Mouse (Mus musculus): ENCODE data around the gene Micu1. TPM values are rescaled to one million over a fixed set of nuclear protein-coding genes. Genes with fewer than 3 reads are reported as not detected.
"Not testable (repeated sequence)": the region's sequence is repeated elsewhere in the genome, so short reads cannot be mapped to it uniquely, and the experiment has no call there.

The Micu1 gene
- polyA plus RNA-seq (2021), result 52.4 TPM

GRCm38 (mm10) chr10:59702207-59703032, at the start of gene Micu1:
TSS of gene Micu1 (plus strand) at chr10:59702477.
- CTCF ChIA-PET, result no interaction called here
- TF ChIP-seq CTCF (IDR thresholded peaks at IDR 0.05), result no peak

DNA sequence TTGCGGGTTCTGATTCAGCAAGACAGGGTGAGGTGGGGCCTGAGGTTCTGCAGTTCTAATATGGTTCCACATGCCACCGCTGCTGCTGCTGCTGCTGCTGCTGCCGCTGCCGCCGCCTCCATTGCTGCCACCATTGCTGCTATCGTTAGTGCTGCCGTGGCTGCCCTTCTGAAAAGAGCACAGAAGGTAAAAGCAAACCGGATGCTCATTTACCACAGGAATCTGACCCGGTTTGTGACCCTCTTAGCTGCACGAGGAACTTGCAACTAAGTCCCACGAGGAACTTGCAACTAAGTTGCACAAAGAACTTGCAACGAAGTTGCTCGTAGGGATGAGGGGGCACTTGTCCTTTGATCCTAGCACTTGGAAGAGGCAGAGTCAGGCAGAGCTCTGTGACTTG, 45.5 kb upstream of the Micu1 start:
- ATAC-seq, result no peak
- no peak for TF ChIP-seq CTCF (IDR thresholded peaks at IDR 0.05)
- no peaks in the 10 kb centered on the region for H3K27me3 ChIP-seq
- in situ Hi-C loops (cut with MboI; ENCODE audit: low pct_unique_long_range_greater_than_20kb), result no loop called here
- DNase-seq (ENCODE audit: low read depth, low spot score), result no peak
- ChIA-PET CTCF (no interaction called here), POLR2A (no interaction called here)

More at GRCm38 (mm10) chr10:59702207-59703032, at the start of gene Micu1:
- DNase-seq (ENCODE audit: low read depth, low spot score) (peak; percentile 79), ATAC-seq (peak; percentile 93)
- no peaks in the 10 kb centered on the region for H3K27me3 ChIP-seq
- POLR2A ChIA-PET, result no interaction called here
- in situ Hi-C loops (cut with MboI; ENCODE audit: low pct_unique_long_range_greater_than_20kb), result loop anchor here (10.0 kb wide), 1 partner anchor 112 kb away; no protein-coding TSS in a partner anchor

DNA sequence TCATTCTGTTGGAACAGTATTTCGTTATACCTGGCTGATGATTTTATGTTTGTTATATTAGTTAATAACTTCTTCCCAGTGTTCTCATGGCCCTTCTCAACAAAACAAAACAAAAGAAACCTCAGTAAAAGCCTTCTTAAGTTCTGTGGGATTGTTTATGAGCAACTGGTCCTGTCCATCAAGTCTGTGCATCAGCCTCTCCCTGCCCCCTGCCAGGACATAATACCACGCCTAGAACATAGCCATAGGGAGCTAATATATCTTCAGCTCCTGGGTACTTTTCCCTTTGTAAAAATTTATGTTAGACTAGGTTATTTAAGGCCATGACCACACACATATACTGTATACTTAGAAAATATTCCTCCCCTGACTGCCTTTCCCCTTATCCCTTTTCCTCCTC, 37.5 kb upstream of the Micu1 start:
- POLR2A ChIA-PET, result no interaction called here
- TF ChIP-seq CTCF (IDR thresholded peaks at IDR 0.05), result no peak
- CTCF ChIA-PET, result interaction anchor here (1.3 kb wide), 1 partner anchor 26 kb away, joined by 3 read pairs; no protein-coding TSS in a partner anchor
- in situ Hi-C loops (cut with MboI; ENCODE audit: low pct_unique_long_range_greater_than_20kb), result no loop called here
- no peaks in the 10 kb centered on the region for H3K27me3 ChIP-seq
- DNase-seq (ENCODE audit: low read depth, low spot score) (no peak), ATAC-seq (no peak)

- CTCF ChIA-PET, result interaction anchor here (1.0 kb wide), 1 partner anchor 15 kb away, joined by 3 read pairs; no protein-coding TSS in a partner anchor
- TF ChIP-seq CTCF (IDR thresholded peaks at IDR 0.05), result no peak
- POLR2A ChIA-PET, result no interaction called here
- ATAC-seq (no peak), DNase-seq (ENCODE audit: low read depth, low spot score) (no peak)
- H3K27me3 ChIP-seq, result no peaks in the 10 kb centered on the region
- in situ Hi-C loops (cut with MboI; ENCODE audit: low pct_unique_long_range_greater_than_20kb), result no loop called here
Observed at GRCm38 (mm10) chr10:59665503-59666291, 36.6 kb upstream of the Micu1 start.

DNA sequence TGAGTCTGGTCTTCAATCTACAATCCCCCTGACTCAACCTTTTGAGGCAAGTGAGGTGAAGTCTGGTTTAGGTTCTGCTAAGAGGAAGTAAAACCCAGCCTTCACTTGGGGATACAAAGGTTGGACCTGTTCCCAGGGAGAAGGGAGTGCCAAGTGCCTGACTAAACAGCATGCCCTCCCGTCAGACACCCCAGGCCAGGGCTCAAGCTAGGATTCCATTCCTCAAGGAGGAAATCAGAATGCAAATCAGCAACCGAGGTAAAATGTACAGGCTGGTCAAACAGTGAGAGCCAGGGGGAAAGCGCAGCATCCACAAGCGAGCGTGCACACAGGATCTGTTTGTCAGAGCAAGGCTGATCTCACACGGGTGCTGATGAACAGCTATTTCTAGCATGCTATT, 34.9 kb upstream of the Micu1 start:
- DNase-seq (ENCODE audit: low read depth, low spot score), result peak; percentile 28
- no peaks in the 10 kb centered on the region for H3K27me3 ChIP-seq
- ChIA-PET CTCF (interaction anchor here (2.5 kb wide), 1 partner anchor 12 kb away, joined by 10 read pairs; no protein-coding TSS in a partner anchor), POLR2A (interaction anchor here (0.6 kb wide), 1 partner anchor 19 kb away, joined by 5 read pairs; no protein-coding TSS in a partner anchor)
- ATAC-seq, result peak; percentile 26
- in situ Hi-C loops (cut with MboI; ENCODE audit: low pct_unique_long_range_greater_than_20kb), result no loop called here
- no peak for TF ChIP-seq CTCF (IDR thresholded peaks at IDR 0.05)

GRCm38 (mm10) chr10:59668491-59668890, 33.8 kb upstream of the Micu1 start:
- POLR2A ChIA-PET, result interaction anchor here (0.6 to 1.3 kb wide), 2 partner anchors 9 to 25 kb away, joined by 3 to 6 read pairs; no protein-coding TSS in a partner anchor
- in situ Hi-C loops (cut with MboI; ENCODE audit: low pct_unique_long_range_greater_than_20kb), result no loop called here
- CTCF ChIA-PET, result interaction anchor here (2.5 kb wide), 1 partner anchor 11 kb away, joined by 10 read pairs; no protein-coding TSS in a partner anchor
- H3K27me3 ChIP-seq, result no peaks in the 10 kb centered on the region
- ATAC-seq (no peak), DNase-seq (ENCODE audit: low read depth, low spot score) (no peak)
- TF ChIP-seq CTCF (IDR thresholded peaks at IDR 0.05), result no peak

DNA sequence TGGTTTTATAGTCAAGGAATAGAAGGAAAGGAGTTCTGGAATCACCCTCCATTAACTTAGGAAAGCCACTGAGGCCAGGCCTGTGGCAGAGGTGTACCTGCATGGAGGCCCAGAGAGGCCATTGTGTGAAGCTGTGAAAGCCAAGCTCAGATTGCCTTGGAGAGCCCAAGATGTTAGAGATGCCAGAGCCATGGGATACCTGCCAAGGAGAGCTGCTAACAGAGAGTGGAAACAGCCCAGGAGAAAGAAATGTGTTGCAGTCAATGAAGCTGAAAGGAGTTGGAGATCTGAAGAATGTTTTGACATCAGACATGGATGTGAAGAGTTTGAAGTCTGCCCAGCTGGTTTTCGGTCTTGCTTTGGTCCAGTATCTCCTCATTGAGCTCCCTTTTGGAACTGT, 24.4 kb upstream of the Micu1 start:
- no peak for DNase-seq (ENCODE audit: low read depth, low spot score)
- POLR2A ChIA-PET, result no interaction called here
- in situ Hi-C loops (cut with MboI; ENCODE audit: low pct_unique_long_range_greater_than_20kb), result no loop called here
- ATAC-seq, result no peak
- CTCF ChIA-PET, result interaction anchor here (1.3 kb wide), 1 partner anchor 17 kb away, joined by 3 read pairs; no protein-coding TSS in a partner anchor
- no peak for TF ChIP-seq CTCF (IDR thresholded peaks at IDR 0.05)
- no peaks in the 10 kb centered on the region for H3K27me3 ChIP-seq

- POLR2A ChIA-PET, result no interaction called here
- CTCF ChIA-PET, result interaction anchor here (1.0 to 1.8 kb wide), 2 partner anchors 11 to 61 kb away, joined by 3 to 10 read pairs; no protein-coding TSS in a partner anchor
- ATAC-seq (no peak), DNase-seq (ENCODE audit: low read depth, low spot score) (no peak)
- no peaks in the 10 kb centered on the region for H3K27me3 ChIP-seq
- in situ Hi-C loops (cut with MboI; ENCODE audit: low pct_unique_long_range_greater_than_20kb), result no loop called here
- no peak for TF ChIP-seq CTCF (IDR thresholded peaks at IDR 0.05)
Observed at GRCm38 (mm10) chr10:59679189-59679588, 23.1 kb upstream of the Micu1 start.

GRCm38 (mm10) chr10:59685586-59685985, 16.7 kb upstream of the Micu1 start:
- DNase-seq (ENCODE audit: low read depth, low spot score); ATAC-seq; H3K27me3 ChIP-seq; CTCF ChIA-PET; POLR2A ChIA-PET; in situ Hi-C loops (cut with MboI; ENCODE audit: low pct_unique_long_range_greater_than_20kb): not testable (repeated sequence)

DNA sequence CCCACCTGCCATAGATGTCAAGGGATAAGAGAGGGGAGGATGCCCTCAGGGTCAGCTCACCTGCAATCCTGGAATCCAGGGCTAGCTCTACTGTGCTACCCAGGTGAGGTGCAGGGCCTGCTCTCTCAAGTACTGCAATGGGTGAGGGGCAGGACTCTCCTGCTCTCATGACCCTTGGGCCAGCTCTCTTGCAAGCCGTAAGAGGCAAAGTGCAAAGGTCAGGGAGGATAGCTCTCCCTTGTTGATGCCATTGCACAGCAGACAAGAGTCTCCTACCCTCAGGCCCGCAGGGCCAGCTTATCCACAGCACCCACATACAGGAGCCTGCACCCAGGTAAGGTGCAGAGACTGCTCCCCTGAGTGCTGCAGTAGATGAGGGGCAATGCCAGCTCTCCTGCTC, 15.2 kb upstream of the Micu1 start:
- POLR2A ChIA-PET, result no interaction called here
- in situ Hi-C loops (cut with MboI; ENCODE audit: low pct_unique_long_range_greater_than_20kb), result no loop called here
- no peaks in the 10 kb centered on the region for H3K27me3 ChIP-seq
- DNase-seq (ENCODE audit: low read depth, low spot score) (no peak), ATAC-seq (no peak)
- CTCF ChIA-PET, result interaction anchor here (0.7 kb wide), 1 partner anchor 173 kb away, joined by 3 read pairs; no protein-coding TSS in a partner anchor
- no peak for TF ChIP-seq CTCF (IDR thresholded peaks at IDR 0.05)

Measured in Patski (cell line).